Mouse (Mus musculus) C2C12 (cell line): ENCODE results near the gene Adgrg5.

Source experiments
- CEBPB ChIP-seq: IDR thresholded peaks from one replicate; pipeline ENCODE4 v1.6.1; 2011; ENCODE audit warnings: low read depth, mild to moderate bottlenecking, control low read depth, moderate library complexity
- CTCF ChIP-seq: IDR thresholded peaks from one replicate; pipeline ENCODE4 v1.5.1; 2011; ENCODE audit not compliant: control insufficient read depth, insufficient read depth, insufficient read length
- FOSL1 ChIP-seq: IDR thresholded peaks from one replicate; pipeline ENCODE4 v1.8.0; 2011; ENCODE audit warnings: mild to moderate bottlenecking, low read length; ENCODE audit not compliant: poor library complexity, insufficient read depth, severe bottlenecking
- MAX ChIP-seq: IDR thresholded peaks from one replicate; pipeline ENCODE4 v1.6.1; 2011; ENCODE audit warnings: mild to moderate bottlenecking, control low read depth
- MYOD1 ChIP-seq: IDR thresholded peaks from one replicate; pipeline ENCODE4 v1.6.1; 2011; ENCODE audit warnings: low read depth; ENCODE audit not compliant: control insufficient read depth, insufficient read length
- MYOG ChIP-seq: IDR thresholded peaks from one replicate; pipeline ENCODE4 v1.6.1; 2011; ENCODE audit not compliant: control insufficient read depth, insufficient read length; ENCODE audit errors: extremely low read depth
- USF1 ChIP-seq: IDR thresholded peaks from one replicate; pipeline ENCODE4 v1.6.1; 2011; ENCODE audit warnings: low read depth, mild to moderate bottlenecking, control low read depth, moderate library complexity

DNA sequence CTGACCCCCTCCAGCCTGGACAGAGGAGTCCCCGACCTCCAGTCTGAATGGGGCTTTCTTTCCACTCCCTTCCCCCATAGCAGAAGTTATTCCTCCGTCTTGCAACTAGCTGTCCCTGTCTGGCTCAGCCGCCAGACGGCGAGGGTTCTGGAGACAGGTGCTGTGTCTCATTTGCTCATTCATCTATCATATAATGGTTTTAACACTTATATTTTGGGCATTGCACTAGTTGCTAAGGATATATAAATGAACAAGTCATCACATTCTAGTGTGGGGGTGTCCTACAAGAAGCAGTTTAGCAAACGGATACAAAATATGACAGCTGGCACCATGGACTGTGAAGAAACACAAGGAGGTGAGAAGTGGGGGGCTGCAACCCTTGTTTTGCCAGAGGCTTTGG lies 21.7 kb downstream of the Adgrg5 start:
- no peak for TF ChIP-seq CTCF
- TF ChIP-seq MYOG, result no peak
- TF ChIP-seq MAX, result no peak
- TF ChIP-seq MYOD1, result no peak
- no peak for TF ChIP-seq USF1
- no peak for TF ChIP-seq FOSL1
- TF ChIP-seq CEBPB, result no peak
